Mouse (Mus musculus): ENCODE results near the gene Otulinl. TPM values are rescaled to one million over a fixed set of nuclear protein-coding genes. Genes with fewer than 3 reads are reported as not detected.

Otulinl gene
- polyA plus RNA-seq, 1 experiment from 2014 or later, result 3.6 TPM

DNA sequence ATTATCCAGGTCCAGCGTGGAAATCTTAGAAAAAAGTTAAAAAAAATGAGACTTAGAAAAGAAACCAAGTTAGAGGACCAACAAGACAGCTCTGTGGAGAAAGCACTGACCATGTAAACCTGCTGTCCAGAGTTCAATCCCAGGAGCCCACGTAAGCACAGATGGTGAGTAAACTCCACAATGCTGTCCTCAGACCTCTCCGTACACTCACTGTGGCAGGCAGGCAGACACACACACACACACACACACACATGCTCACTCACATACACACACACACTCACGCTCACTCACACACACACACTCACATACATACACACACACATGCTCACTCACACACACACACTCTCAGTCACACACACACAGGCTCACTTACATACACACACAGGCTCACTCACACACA lies 68.1 kb downstream of the Otulinl start:
- peaks cover 55% of the 10 kb centered on the region for H3K36me3 ChIP-seq

GRCm38 (mm10) chr15:27612533-27613221 lies 68.7 kb downstream of the Otulinl start:
- Histone ChIP-seq H3K9me3 (replicated peaks) (no peaks in the 10 kb centered on the region), H3K4me3 (no peak overlapping the region), H3K4me2 (no peak overlapping the region), H3K27me3 (replicated peaks) (no peaks in the 10 kb centered on the region), H3K4me1 (replicated peaks) (no peaks in the 10 kb centered on the region; the same call in 1 of the 2 replicates), H3K36me3 (peaks cover 54% of the 10 kb centered on the region), H3K27ac (ENCODE audit: poor library complexity, severe bottlenecking) (no peak overlapping the region), H3K9ac (no peak overlapping the region)
- 60% methylated on average over 6 of the region's 6 CpGs for WGBS
- ATAC-seq (ENCODE audit: insufficient number of reproducible peaks, low FRiP score), result peak; percentile 45; the same call in 1 of the 2 replicates

More for the DNA sequence above, 68.1 kb downstream of the Otulinl start:
- no peak overlapping the region for H3K4me3 ChIP-seq
- no peaks in the 10 kb centered on the region; the same call in 1 of the 2 replicates for H3K4me1 ChIP-seq (replicated peaks)
- H3K9me3 ChIP-seq (replicated peaks), result no peaks in the 10 kb centered on the region
- no peak for ATAC-seq (ENCODE audit: insufficient number of reproducible peaks, low FRiP score)
- no peaks in the 10 kb centered on the region for H3K27me3 ChIP-seq (replicated peaks)
- H3K9ac ChIP-seq, result no peak overlapping the region
- no peak overlapping the region for H3K4me2 ChIP-seq
- 94% methylated on average over 4 of the region's 4 CpGs for WGBS
- H3K27ac ChIP-seq (ENCODE audit: poor library complexity, severe bottlenecking), result no peak overlapping the region

DNA sequence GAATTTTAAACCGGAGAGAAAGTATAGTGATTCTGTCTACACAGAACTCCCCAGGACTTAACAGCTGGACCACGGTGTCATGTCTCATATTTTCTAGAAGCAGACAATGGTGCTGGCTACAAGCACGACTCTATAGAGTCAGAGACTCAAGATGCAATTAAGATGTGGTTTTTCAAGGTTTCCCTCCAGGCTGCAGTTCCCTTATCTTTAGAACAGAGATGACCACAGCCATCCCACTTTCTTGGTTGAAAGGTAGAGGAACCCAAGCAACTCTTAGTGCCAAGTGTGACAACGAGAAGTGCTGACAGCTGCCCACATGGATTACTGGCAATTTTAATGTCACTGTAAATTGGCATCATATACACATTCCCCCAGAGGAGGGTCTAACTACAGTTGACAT lies 71.8 kb downstream of the Otulinl start:
- no peaks in the 10 kb centered on the region for H3K27me3 ChIP-seq (replicated peaks)
- H3K9me3 ChIP-seq (replicated peaks), result no peaks in the 10 kb centered on the region
- ATAC-seq (ENCODE audit: insufficient number of reproducible peaks, low FRiP score), result no peak
- H3K36me3 ChIP-seq, result peaks cover 62% of the 10 kb centered on the region
- 77% methylated on average over 4 of the region's 4 CpGs for WGBS
- H3K9ac ChIP-seq, result no peak overlapping the region
- no peak overlapping the region for H3K4me2 ChIP-seq
- no peak overlapping the region for H3K4me3 ChIP-seq
- no peaks in the 10 kb centered on the region for H3K4me1 ChIP-seq (replicated peaks)
- H3K27ac ChIP-seq (ENCODE audit: poor library complexity, severe bottlenecking), result no peak overlapping the region

DNA sequence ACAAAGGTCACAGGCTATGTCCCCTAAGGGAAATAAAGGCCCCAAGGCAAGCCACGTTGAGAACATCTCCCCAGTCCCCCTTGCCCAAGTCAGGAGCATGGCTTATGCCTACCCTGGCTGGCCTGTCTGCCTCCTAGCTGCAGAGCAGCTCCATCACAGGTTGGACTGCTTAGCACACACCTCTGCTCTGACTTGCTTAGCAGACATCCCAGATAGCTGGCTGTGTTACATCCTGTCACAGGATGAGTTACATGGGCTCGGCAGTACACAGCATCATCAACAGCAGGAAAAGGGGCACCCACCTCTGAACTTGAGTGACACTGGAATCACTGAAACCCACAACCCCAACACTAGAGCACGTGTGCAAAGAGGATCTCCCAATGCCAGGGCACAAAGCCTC lies 76.1 kb downstream of the Otulinl start:
- WGBS, result 78% methylated on average over 3 of the region's 3 CpGs
- no peak overlapping the region for H3K4me2 ChIP-seq
- H3K27me3 ChIP-seq (replicated peaks), result no peaks in the 10 kb centered on the region
- ATAC-seq (ENCODE audit: insufficient number of reproducible peaks, low FRiP score), result no peak
- H3K9ac ChIP-seq, result no peak overlapping the region
- no peaks in the 10 kb centered on the region for H3K9me3 ChIP-seq (replicated peaks)
- peaks cover 3% of the 10 kb centered on the region for H3K4me1 ChIP-seq (replicated peaks)
- H3K36me3 ChIP-seq, result peaks cover 67% of the 10 kb centered on the region
- no peak overlapping the region for H3K4me3 ChIP-seq
- H3K27ac ChIP-seq (ENCODE audit: poor library complexity, severe bottlenecking), result no peak overlapping the region

Other genes starting within 250 kb of the Otulinl start
- 12.6 and 14.7 TPM in 2 replicates for gene Ank, start 214.9 kb downstream of the Otulinl start, polyA plus RNA-seq (2016; fragmentation: Nextera tagmentation; extraction: Ambion mirVana)
- gene Otulin, start 50.9 kb downstream of the Otulinl start, polyA plus RNA-seq (2016; fragmentation: Nextera tagmentation; extraction: Ambion mirVana), result 26.2 and 27.4 TPM in 2 replicates

Data from heart, embryonic 12.5 days (tissue).